Mouse (Mus musculus) cortical plate, adult 2 months (tissue): Measurements from ENCODE around the gene Vwf. TPM values are rescaled to one million over a fixed set of nuclear protein-coding genes. Genes with fewer than 3 reads are reported as not detected.

ENCODE experiments used
- H3K27ac ChIP-seq: fragments of 200-500 bp; 2 replicates; pipeline ENCODE4 v1.5.1; 2012; ENCODE audit warnings: low read length, control low read depth, inconsistent platforms; ENCODE audit not compliant: insufficient read depth
- H3K4me1 ChIP-seq: fragments of 200-500 bp; 2 replicates; pipeline ENCODE4 v1.6.1; 2011; ENCODE audit warnings: low read length; ENCODE audit not compliant: control insufficient read depth, insufficient read depth
- H3K4me3 ChIP-seq: fragments of 200-500 bp; 2 replicates; pipeline ENCODE4 v1.5.1; 2011; ENCODE audit warnings: mild to moderate bottlenecking, low read length, control low read depth; ENCODE audit not compliant: insufficient read depth
- CTCF ChIP-seq: fragments of 200-500 bp; IDR thresholded peaks from 2 replicates; pipeline ENCODE4 v1.5.1; 2011; ENCODE audit warnings: mild to moderate bottlenecking, control low read depth, low read length; ENCODE audit not compliant: insufficient read depth; ENCODE audit errors: extremely low read depth
- POLR2A ChIP-seq: fragments of 200-500 bp; IDR thresholded peaks from 2 replicates; pipeline ENCODE4 v1.6.1; 2011; ENCODE audit warnings: mild to moderate bottlenecking, low read length, control low read depth; ENCODE audit not compliant: insufficient read depth; ENCODE audit errors: extremely low read depth
- polyA plus RNA-seq: library from polyadenylated mRNA; depleted of rRNA; stranded (reverse); fragments of >200 nt; gene quantifications from 2 replicates; pipeline ENCODE4 v1.2.3, GENCODE M21; 2012

Gene Vwf
- polyA plus RNA-seq, 1 experiment = 22.9 TPM

DNA sequence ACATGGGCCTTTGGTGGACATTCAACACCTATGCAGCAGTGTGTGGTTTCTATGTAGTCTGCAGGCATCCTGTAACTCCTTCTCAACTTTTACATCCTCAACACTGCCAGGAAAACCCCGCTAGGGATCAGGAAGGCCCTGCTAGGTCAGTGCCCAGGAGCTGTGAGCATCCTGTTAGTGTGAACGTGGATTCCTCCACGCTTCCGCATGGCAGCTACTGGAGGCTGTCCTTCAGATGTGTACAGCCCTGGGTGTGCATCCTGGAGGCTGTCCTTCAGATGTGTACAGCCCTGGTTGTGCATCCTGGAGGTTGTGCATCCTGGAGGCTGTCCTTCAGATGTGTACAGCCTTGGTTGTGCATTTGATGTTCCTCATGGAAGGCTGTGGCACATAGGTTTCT is 47.7 kb downstream of the Vwf start:
- no peak overlapping the region for H3K4me3 ChIP-seq
- TF ChIP-seq CTCF = no peak
- no peak for TF ChIP-seq POLR2A
- no peak overlapping the region for H3K27ac ChIP-seq
- no peaks in the 10 kb centered on the region for H3K4me1 ChIP-seq

DNA sequence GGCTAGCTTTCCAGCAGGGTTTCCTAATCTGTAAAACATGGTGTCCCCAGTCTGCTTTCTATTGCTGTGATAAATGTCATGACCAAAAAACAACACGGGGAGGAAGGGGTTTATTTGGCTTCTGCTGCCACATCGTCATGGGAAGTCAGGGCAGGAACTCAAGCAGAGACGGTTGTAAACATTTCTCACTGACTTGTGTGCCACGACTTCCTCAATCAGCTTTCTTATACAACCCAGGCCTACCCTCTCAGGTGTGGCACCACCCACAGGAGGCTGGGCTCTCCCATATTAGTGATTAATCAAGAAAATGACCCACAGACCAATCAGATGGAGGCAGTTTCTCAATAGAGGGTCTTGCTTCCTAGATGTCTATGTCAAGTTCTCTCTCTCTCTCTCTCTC is 48.3 kb downstream of the Vwf start:
- Histone ChIP-seq H3K4me3 (no peak overlapping the region), H3K27ac (no peak overlapping the region), H3K4me1 (no peaks in the 10 kb centered on the region)
- TF ChIP-seq CTCF (no peak), POLR2A (no peak)

DNA sequence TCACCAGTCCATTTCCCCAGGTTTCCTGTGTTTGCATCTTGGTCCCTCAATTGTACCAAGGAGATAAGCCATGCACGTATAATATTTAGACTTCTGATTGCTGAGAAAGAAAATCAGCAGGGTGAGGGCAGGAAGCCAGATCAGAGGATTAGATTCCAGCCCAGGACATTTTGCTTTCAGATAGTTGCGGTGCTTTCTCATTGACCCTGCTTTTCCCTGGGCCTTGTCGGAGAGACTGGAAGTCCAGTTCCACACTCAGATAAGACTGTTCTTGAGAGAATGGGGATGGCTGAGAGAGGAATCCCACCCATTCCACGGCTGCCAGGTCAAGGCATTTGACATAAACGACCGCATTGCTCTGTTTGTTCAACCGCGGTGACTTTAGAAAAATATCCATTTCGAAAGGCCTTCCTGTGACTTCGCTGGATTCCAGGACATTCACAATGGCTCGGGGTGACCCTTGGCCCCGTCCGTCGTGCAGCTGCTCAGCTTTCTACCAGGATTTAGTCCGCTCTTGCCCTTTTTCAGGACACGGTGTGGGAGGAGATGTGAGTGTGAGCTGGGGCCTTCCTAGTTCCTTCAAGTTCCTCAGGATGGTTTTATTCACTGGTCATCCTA is 50.2 kb downstream of the Vwf start:
- TF ChIP-seq CTCF (no peak), POLR2A (no peak)
- no peaks in the 10 kb centered on the region for H3K4me1 ChIP-seq
- no peak overlapping the region for H3K27ac ChIP-seq
- no peak overlapping the region for H3K4me3 ChIP-seq

DNA sequence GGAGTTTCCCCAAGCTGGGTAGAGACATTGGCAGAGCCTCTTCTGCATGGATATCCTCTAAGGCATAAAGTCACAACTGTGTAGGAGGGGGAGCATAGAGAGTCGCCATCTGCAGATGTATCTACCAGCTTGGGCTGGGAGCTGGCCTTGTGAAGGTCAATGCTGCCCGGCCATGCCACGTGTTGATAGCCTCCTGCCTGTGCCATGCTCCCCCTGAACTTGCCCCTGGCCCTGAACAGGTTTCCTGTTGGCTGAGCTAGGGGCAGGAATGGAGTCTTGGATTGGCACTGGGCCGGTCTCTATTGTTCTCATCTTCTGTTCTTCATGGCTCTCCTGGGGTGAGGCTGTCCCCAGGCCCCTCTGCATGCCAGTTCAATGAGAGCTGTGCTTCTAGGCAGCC is 51.1 kb downstream of the Vwf start:
- Histone ChIP-seq H3K27ac (no peak overlapping the region), H3K4me1 (no peaks in the 10 kb centered on the region), H3K4me3 (no peak overlapping the region)
- TF ChIP-seq CTCF = no peak
- no peak for TF ChIP-seq POLR2A

DNA sequence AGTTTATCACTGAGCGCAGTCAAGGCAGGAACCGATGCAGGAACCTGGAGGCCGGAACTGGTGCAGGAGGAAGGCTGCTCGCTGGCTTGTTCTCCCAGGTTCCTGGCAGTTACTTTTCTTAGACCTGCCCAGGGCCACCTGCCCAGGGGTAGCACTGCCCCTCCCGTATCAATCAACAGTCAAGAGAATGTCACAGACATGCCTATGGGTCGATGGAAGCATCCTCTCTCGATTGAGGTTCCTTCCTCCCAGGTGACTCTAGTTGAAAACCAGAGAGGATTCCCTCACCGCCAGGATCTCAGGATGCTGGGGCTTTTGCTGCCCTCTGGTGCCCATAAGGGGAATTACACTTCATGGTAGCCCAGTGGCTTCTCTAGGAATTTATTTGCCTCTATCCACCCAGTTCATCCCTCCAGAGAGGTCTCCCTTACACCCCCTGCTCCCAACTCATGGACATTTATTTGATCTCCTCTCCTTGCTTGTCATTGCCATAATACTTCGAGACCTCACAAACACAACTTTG is 53.5 kb downstream of the Vwf start:
- H3K4me3 ChIP-seq = no peak overlapping the region
- H3K4me1 ChIP-seq = no peaks in the 10 kb centered on the region
- no peak overlapping the region for H3K27ac ChIP-seq
- peak; percentile 98 for TF ChIP-seq CTCF
- TF ChIP-seq POLR2A = no peak

DNA sequence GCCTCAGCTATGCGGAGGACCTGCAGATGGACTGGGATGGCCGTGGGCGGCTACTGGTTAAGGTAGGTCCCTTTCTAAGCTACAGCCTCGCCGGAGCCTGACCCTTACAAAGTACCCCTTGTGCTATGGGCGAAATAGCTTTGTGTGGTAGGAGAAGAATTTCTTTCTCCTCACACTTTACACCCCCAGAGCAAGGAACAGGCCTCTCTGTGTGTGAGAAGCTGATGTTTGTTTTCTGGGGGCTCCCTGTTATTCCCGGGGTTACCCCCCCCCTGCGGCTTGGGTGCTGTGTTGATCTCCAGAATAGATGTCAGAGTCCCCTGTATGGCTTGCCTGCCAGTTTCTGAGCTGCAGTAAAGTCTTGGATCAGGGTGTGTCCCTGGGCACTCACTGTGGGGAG is 54.1 kb downstream of the Vwf start:
- Histone ChIP-seq H3K27ac (no peak overlapping the region), H3K4me1 (no peaks in the 10 kb centered on the region), H3K4me3 (no peak overlapping the region)
- no peak for TF ChIP-seq CTCF
- no peak for TF ChIP-seq POLR2A

DNA sequence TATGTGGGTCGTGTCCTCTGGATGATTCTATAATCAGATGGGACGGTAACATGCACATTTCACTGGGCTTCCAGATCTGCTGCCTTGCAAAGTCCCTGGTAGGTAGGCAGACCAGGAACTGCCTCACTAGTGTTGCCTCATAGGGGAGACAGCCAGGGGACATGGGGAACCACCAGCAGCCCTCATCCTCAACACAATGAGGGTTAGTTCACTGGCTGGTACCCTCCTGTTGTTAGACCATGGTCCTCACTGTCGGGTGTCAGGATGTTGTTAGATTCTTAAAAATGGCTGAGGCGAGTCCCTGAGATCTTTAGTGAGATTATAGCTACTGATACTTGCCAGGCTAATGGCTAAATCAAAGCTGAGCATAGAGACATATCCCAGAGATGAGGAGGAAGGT is 54.6 kb downstream of the Vwf start:
- no peak overlapping the region for H3K27ac ChIP-seq
- no peak overlapping the region for H3K4me3 ChIP-seq
- TF ChIP-seq POLR2A (no peak), CTCF (no peak)
- H3K4me1 ChIP-seq = no peaks in the 10 kb centered on the region

DNA sequence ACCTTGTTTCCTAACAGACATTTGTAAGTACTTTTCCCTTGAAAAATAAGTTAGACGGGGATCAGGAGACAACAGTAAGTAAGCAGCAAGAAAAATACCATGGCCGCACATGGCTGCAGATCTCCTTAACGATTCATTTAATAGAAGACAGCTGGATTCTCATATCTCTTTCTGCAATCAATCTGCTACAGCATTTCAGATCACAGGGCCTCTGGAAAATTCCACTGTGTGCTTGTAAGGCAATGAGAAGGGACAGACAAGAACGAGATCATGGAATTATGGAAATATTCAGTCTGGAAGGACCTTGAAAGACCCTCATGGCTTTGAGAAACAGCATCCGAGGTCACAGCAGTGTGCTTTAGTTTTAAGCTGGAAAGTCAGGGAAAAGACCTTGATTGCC is 55.2 kb downstream of the Vwf start:
- no peak overlapping the region for H3K27ac ChIP-seq
- TF ChIP-seq POLR2A (no peak), CTCF (no peak)
- H3K4me3 ChIP-seq = no peak overlapping the region
- no peaks in the 10 kb centered on the region for H3K4me1 ChIP-seq

DNA sequence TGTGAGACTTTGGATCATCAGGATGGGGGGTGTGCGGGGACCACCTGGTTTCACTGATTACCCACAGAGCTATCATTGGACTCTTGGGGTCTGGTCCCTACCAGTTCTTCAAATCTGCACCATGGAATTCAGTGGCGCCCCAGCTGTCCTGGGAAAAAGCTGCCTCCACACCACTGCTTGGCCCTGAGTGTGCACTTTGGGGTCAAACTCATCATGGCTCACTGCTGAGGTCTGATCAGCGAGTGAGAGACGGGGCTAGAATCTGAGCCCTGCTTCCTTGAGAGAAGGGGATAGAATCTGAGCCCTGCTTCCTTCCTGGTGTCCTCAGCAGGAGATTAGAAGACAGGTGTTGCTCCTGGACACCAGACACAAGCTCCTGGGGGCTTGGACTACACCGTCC is 55.8 kb downstream of the Vwf start:
- TF ChIP-seq POLR2A = no peak
- TF ChIP-seq CTCF = no peak
- H3K4me3 ChIP-seq = no peak overlapping the region
- no peak overlapping the region for H3K27ac ChIP-seq
- H3K4me1 ChIP-seq = no peaks in the 10 kb centered on the region

DNA sequence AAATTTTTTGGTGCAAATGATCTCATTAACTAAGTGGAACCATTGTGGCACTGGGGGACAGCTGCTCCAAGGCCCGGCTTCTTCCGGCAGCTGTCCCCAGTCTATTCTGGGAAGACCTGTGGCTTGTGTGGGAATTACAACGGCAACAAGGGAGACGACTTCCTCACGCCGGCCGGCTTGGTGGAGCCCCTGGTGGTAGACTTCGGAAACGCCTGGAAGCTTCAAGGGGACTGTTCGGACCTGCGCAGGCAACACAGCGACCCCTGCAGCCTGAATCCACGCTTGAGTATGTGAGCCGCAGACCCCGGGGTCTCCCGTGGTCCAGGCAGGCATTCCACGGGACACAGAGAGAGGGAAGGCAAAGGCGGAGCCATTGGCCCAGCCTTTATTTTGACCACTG is 56.7 kb downstream of the Vwf start:
- Histone ChIP-seq H3K4me3 (no peak overlapping the region), H3K27ac (no peak overlapping the region), H3K4me1 (no peaks in the 10 kb centered on the region)
- peak; percentile 48 for TF ChIP-seq CTCF
- no peak for TF ChIP-seq POLR2A
